Mouse (Mus musculus) right cerebral cortex, adult 2 months (tissue): ENCODE results near the gene 4933427D14Rik.
A peak's percentile ranks its signal among the peaks of the same experiment; 100 is the strongest.

ENCODE experiments used
- DNase-seq, 2 experiments: peaks; one replicate each; pipeline ENCODE4 v3.0.0; 2021 to 2022; ENCODE audit warnings: low spot score in 2 of 2

The 4933427D14Rik gene

DNA sequence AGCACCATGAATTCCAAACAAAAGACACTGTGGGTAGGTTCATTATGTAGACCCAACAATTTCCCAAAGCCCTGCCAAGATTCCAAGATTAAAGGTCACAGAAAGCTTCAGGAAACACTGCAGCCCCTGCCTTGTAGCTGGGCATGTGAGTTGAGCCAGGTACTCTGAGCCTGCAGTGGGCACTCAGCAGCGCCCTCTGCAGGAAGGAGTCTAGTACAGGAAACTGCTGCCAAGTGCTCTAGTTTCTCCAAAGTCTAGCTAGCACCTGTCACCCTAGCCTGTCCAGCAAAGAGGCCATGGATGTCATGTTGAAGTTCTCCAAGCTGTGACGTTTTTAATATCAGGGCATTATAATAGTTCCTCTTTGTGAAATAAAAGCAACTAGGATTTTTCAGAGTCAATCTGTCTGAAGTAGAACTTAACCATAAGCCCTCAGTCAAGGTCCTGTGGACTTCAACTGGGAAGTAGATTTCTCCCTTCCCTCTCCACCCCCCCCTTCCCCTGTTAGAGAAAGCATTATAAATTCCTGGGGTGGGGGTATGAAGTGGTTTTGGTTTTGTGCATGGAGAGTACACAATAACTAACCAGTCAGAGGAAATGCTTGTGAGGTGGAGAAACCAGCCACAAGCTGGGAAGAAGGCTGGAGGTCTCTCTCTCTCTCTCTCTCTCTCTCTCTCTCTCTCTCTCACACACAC lies 61.9 kb downstream of the 4933427D14Rik start:
- DNase-seq: no peak

DNA sequence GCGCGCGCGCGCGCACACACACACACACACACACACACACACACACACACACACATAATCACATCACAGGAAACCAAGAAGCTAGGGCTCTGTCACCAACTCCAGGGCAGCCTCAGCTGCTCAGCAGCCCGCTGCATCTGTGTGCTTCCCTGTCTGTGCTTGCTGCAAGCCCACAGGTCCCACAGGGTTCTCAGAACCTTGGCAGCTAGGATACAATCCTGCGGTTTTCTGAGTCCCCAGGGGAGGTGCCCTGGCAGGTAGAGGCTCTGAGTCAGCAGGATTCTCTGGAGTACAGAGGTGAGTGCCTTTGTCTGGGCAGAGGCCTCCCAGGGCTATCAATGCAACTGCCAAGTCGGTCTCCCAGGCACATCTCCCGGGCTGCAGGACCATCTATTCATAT lies 64.4 kb downstream of the 4933427D14Rik start:
- DNase-seq: no peak

GRCm38 (mm10) chr11:72140198-72140597 lies 67.1 kb downstream of the 4933427D14Rik start:
- DNase-seq: no peak

GRCm38 (mm10) chr11:72136231-72136982 lies 70.9 kb downstream of the 4933427D14Rik start:
- no peak for DNase-seq

DNA sequence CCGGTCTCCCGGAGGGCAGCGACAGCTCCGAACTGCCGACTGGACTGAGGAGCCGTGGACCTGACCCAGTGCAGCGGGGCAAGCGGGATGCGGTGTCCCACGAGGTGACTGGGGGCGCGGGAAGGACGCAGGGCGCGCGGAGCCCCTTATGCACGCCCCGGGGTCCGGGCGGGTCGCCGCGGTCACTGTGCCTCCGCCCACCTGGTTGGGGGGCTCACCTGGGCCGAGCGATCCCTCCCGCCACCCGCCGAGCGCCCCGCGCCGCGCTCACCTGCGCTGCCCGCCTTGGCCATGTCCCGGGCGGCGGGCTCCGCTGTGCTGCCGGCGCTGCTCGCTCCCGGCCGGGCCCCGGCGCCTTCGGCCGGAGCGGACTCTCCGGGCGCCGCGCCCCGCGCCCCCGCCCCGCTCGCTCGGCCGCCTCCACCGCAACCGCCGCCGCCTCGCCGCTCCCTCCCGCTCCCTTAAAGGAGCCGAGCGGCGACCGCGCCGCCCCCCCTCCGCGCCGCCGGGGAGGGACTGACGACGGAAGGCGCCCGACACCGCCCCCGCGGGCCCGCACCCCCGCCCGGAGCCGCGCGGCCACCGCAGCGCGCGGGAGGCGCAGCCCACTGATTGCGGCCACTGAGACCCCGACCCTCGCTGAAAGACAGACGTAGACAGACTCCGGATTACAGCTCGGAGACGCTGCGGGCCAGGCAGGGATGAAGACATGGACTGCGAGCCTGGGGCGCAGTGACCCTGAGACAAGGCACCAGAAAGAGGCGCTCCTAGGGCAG lies 71.7 kb downstream of the 4933427D14Rik start, which contains the start of gene Pitpnm3:
Gene Pitpnm3 (minus strand): TSS at position 396 of the 776 bp plus-strand sequence.
- DNase-seq: peak; percentile 44 to 58

DNA sequence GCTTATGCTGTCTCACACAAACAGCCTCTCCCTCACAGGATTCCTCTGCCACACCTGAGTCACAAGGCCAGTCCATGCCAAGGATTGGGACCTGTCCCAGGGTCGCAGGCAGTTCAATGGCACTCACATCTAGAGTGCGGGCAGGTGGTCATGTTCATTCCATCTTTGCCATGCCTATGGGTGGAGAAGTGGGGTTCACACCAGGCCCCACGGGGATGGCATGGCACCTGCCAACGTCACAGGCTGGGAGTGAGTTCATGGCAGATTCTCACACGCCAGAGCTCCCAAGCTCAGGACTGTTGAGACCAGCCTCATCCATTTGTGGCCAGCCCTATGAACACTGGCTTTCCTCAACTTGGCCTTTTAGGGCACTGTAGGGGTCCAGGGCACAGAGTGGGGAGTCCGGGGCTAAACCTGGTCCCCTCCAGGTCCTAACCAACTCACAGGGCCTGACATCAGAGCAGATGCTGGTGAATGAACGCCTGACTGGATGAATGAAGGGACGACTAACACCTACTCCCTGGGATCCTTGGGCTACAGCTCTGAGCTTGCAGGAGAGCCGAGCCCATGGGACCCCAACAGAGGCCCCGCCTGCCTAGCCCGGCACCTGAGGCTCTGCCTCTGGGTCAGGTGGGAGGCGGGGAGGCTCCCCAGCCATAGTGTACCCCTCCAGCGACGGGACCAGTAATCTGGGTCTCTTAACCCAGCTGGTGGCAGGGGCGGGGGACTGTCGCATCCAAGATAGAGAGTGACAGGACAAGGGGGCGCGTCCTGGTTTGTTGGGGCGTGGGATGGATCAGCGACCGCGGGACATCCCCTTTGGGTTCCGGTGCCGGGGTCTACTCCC lies 72.5 kb downstream of the 4933427D14Rik start:
- DNase-seq: peak in 1 of 2 experiments; percentile 40

DNA sequence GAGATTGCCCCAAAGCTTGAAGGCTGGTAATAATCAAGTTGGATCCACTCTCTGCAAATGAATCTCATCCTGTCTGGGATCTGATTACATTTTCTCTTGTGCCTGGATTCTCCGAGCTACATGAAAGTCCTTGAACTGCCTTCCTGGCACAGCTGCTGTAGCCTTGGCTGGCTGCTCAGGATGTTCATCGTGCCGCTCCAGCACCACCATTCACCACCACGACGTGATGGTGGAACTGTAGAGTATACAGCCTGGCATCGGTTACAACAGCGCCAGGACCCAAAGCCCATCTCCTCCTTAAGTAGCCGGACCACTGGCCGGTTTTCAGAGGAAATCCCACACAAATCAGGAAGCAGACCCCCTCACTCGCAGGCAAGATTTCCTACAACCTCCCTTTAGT lies 74.2 kb downstream of the 4933427D14Rik start:
- DNase-seq: no peak

GRCm38 (mm10) chr11:72132266-72132665 lies 75.0 kb downstream of the 4933427D14Rik start:
- no peak for DNase-seq

DNA sequence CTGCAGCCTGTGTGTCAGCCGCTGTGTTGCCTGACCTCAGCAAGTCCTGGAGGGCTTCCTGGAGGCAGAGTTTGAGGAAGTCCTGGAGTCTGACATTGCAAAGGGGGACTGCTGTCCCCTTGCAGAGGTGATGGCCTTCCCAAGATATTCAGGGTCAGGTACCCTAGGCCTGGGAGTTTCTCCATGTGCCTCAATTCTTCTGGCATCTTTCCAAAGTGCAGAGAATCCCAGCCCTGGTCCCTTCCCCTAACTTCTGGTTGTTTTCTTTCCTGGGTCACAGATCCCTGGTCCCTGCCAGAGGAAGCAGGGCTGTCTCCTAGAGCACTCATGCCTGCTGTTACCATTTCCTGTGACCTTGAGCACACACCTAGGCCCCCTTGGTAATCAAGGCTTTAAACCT lies 75.6 kb downstream of the 4933427D14Rik start:
- DNase-seq: no peak

GRCm38 (mm10) chr11:72130905-72131304 lies 76.4 kb downstream of the 4933427D14Rik start:
- no peak for DNase-seq

DNA sequence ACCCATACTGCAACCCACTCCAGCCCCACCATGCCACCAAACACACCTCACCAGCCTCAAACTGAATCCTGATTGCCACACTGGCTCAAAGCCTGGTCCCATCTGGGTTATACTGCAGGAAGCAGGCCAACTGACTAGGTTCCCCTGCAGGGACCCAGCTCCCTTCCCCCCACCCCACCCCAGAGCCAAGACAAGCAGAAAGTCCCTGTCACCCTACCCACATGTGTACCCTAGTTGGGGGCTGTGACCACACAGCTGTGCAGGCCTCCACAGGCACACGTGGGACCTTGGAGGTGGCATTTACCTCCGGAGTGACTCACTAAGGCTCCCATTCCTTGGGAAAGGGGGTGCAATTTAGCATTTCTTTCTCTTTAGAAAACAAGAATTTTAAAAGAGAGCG lies 76.8 kb downstream of the 4933427D14Rik start:
- DNase-seq: peak; percentile 35 to 41

- peak; percentile 30 to 60 for DNase-seq
Observed at GRCm38 (mm10) chr11:72130021-72130420, 77.2 kb downstream of the 4933427D14Rik start.

DNA sequence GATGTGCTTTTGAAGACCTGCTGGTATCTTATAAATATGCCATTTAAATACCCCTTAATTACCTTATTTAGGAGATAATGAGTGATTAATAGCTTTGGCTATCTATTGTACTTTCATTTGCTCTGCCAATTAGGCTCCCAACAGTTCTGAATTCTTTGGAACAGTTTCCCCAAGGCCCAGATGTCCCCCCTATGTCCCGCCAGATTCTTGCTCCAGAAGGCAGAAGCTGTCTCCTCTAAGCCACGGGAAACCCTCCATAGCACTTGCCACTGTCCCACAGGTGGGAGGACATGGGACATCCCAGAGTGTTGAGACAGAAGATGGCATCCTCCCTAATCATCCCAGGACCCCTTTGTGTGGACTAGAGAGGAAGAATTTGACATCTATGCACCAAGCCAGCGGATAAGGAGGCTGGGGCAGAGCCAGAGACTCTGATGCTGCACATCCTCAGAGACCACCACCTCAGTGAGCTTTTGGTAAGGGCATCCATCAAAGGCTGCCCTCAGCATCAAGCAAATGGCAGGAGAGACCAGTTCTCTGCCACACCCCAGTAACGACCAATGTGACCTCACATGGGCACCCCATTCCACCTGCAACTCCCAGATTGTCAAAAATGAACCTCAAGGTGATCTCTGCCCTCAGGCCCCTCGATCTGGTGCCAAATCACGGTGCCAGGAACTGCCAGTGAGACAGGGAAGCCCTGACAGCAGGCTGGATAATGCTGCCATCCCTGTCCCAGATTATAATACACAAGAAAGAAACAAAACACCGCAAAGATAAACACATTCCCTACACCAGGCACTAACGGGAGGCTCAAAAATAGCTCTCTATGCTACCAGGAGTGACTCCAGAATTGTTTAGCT lies 78.0 kb downstream of the 4933427D14Rik start:
- DNase-seq: no peak

GRCm38 (mm10) chr11:72127450-72128189 lies 79.6 kb downstream of the 4933427D14Rik start:
- DNase-seq: no peak

- DNase-seq: no peak
Observed at GRCm38 (mm10) chr11:72125781-72126180, 81.5 kb downstream of the 4933427D14Rik start.

DNA sequence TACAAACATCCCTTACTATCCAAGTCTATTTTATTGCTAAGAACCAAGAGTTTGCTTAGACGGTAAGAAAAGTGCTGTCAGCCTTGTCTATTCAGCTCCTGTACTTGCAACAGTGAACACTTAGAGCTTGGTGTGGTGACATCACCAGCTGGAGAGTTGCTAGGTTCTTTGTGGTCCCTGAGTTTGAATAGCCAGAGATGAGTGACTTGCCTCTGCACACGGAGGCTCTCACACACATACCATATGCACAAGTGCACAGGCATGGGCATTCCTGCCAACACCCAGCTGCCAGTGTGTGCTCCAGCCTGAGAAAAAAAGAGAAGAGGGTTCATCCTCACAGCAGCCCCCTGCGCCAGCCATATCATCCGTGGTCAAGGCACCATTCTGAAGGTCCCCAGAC lies 83.7 kb downstream of the 4933427D14Rik start:
- DNase-seq: no peak

- no peak for DNase-seq
Observed at GRCm38 (mm10) chr11:72120354-72120753, 86.9 kb downstream of the 4933427D14Rik start.

DNA sequence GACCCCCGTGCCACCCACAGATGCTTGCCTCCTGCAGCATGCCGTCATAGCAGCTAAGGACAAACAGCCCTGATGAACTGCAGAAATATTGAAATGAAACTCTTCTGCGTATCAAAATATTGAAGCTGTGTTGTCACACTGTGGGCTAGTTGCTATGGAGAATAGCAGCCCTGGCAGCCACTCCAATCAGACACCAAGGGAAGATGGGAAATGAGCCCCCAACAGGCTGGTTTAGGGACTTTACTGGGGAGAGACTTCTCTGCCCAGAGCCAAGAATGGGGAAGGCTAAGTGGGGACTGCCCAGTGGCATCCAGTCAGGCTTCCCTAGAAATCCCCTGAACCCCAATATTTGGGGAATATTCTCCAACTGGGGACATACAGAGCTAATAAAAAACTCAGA lies 88.6 kb downstream of the 4933427D14Rik start:
- no peak for DNase-seq

DNA sequence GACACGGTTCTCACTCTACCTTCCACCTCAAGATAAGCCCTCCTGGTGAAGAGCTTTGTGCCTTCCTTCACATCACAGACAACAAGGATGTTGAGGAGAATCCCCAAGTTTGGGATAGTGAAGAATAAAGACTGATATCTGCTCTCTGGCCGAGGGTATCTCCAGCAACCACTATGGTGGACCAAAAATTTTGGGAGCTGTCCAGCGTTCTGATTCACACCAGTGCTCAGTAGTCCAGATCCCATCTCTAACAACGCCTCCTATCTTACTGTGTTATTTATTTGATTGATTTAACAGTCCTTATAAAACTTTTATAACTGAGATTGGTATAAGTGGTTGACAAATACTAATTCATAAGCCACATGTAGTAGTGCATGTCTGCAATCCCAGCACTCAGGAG lies 94.0 kb downstream of the 4933427D14Rik start:
- DNase-seq: no peak

DNA sequence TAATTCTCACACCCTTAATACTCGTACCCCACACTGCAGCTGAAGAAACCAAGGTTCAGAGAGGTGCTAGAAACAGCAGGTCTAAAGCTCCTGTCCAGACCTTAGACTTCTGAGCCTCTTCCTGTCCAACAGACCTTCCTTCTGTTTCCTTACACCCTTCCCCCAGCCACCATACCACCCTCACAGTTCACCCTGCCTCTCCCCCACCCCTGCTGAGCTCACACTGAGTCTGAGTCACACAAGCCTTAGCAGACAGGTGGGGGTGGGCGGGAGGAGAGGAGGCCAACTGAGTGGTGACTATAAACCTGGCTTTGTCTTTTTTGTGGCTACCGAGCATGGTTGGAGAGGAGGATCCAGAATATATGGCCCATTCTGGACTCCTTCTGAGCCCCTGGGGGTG lies 96.5 kb downstream of the 4933427D14Rik start:
- peak in 1 of 2 experiments; percentile 60 for DNase-seq
